Comparison of ENCODE assay signal across 26 mouse cellular contexts in genomic region chr8:22079313-22080007, GRCm38 (mm10). TPM values are rescaled to one million over a fixed set of nuclear protein-coding genes. Genes with fewer than 3 reads are reported as not detected.
"Had no signal": no experiment of that assay in that cellular context is flagged by ENCODE, and none has a peak within 500 bp of the region (broad histone marks: within the 10 kb centered on the region; RNA-seq: fewer than 3 reads in every experiment).

No protein-coding gene starts in this region.

- H3K36me3 ChIP-seq: kidney, embryonic 15.5 days; limb, embryonic 12.5 days; limb, embryonic 15.5 days; lung, embryonic 15.5 days; midbrain, embryonic 10.5 days; midbrain, embryonic 13.5 days; stomach, embryonic 15.5 days had no signal

- H3K27me3 ChIP-seq: kidney, embryonic 15.5 days; limb, embryonic 12.5 days; limb, embryonic 15.5 days; lung, embryonic 15.5 days; midbrain, embryonic 13.5 days; stomach, embryonic 15.5 days had no signal

- H3K9ac ChIP-seq: kidney, embryonic 15.5 days; limb, embryonic 12.5 days; limb, embryonic 15.5 days; liver, embryonic 14.5 days; liver, postnatal 0 days; lung, embryonic 15.5 days; midbrain, embryonic 13.5 days; stomach, embryonic 15.5 days had no signal

- H3K4me2 ChIP-seq: kidney, embryonic 15.5 days; limb, embryonic 12.5 days; limb, embryonic 15.5 days; liver, embryonic 11.5 days; lung, embryonic 15.5 days; midbrain, embryonic 13.5 days; stomach, embryonic 15.5 days had no signal

- H3K4me3 ChIP-seq: kidney, embryonic 15.5 days; left cerebral cortex, adult 2 months; limb, embryonic 12.5 days; limb, embryonic 15.5 days; lung, embryonic 15.5 days; megakaryocyte, embryonic 14.5 days; midbrain, embryonic 10.5 days; midbrain, embryonic 13.5 days; stomach, embryonic 15.5 days had no signal

- H3K4me1 ChIP-seq: kidney, embryonic 15.5 days; limb, embryonic 12.5 days; limb, embryonic 15.5 days; lung, embryonic 15.5 days; megakaryocyte, embryonic 14.5 days; midbrain, embryonic 10.5 days; midbrain, embryonic 13.5 days; stomach, embryonic 15.5 days had no signal

- DNase-seq: kidney, adult 11 months; kidney, adult 8-10 months; kidney, postnatal 10 days; kidney, postnatal 36 days; layer of hippocampus, postnatal 36 days; left cerebral cortex, postnatal 4 days; liver, postnatal 0 days; lung, postnatal 14 days; lung, postnatal 4 days; right cerebral cortex, adult 18-20 months; right cerebral cortex, postnatal 14 days; spleen, adult 18-20 months; thymus, postnatal 36 days had no signal

- H3K27ac ChIP-seq: kidney, embryonic 15.5 days; left cerebral cortex, adult 2 months; limb, embryonic 12.5 days; limb, embryonic 15.5 days; liver, embryonic 14.5 days; lung, embryonic 15.5 days; midbrain, embryonic 10.5 days; midbrain, embryonic 13.5 days; stomach, embryonic 15.5 days had no signal

- ATAC-seq: liver, postnatal 0 days; midbrain, embryonic 13.5 days; midbrain, embryonic 16.5 days had no signal

- H3K9me3 ChIP-seq: kidney, embryonic 15.5 days; limb, embryonic 12.5 days; limb, embryonic 15.5 days; lung, embryonic 15.5 days; megakaryocyte, embryonic 14.5 days; midbrain, embryonic 10.5 days; midbrain, embryonic 13.5 days; stomach, embryonic 15.5 days had no signal

RNA-seq across cellular contexts. Expression of gene Nek5, which starts 45.4 kb away (rescaled TPM):
- total RNA-seq: left cerebral cortex, adult 2 months had no signal
- polyA plus RNA-seq: liver, embryonic 11.5 days; thymus, postnatal 0 days had no signal
